Mouse (Mus musculus): ENCODE data around the gene Cln5.

Gene Cln5

GRCm38 (mm10) chr14:103069864-103070611 lies at the start of gene Cln5:
TSS of gene Cln5 (plus strand) at chr14:103070216.
- peak; percentile 90 to 94 for DNase-seq

DNA sequence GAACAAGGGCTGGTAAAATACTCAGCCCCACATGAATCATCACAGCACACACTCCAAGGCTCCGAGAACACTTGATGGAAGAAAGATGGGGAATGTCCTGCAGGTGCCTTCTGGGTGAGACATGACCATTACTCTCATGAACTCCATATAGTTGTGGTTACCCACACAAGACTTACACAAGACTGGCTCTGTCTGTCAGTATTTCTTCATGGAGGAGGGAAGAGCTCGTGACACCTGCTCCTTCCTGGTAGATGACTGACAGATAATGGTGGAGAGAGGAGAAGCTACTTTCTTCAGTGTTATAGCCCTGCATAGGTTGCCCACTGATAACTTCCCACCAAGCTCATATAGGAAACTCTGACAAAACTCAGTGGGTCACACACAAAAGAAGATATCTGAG lies 40.8 kb upstream of the Cln5 start:
- DNase-seq = no peak

GRCm38 (mm10) chr14:103033271-103033823 lies 36.7 kb upstream of the Cln5 start:
- peak in 1 of 2 experiments; percentile 37 for DNase-seq

DNA sequence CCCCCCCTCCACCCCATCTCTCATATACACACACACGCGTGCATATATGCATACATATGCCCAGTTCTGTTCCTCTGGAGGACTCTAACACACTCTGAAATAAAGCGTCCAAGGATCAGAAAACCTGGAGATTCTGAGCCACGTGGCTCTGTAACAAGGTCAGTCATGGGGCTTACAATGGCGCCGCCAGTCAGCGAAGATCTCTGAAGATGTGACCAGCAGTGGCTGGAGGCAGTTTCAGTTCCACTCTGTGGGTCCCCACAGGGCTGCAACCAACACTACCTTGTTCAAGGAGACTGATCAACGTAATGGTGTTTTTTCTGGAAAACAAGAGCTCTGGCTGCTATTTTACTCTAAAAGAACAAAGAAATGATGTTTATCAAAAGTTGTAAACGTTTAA lies 35.9 kb upstream of the Cln5 start:
- DNase-seq = no peak

DNA sequence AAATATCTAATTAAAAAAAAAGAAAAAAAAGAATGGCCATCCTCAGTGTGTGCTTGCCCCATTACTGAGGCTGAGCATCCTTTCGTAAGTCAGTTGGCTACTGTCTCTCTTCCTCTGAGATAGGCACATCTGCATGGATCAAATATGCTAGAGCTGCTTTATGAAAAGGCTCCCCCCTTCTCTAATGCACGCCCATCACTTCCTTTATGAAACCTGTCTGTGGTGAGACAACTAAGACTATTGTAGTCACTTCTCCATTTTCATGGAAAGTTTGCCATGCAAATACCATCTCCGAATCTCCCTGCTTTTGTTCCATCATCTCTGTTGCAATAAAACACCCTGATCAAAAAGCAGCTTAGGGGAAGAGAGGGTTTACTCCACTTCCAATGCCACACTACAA lies 33.0 kb upstream of the Cln5 start:
- no peak for DNase-seq

DNA sequence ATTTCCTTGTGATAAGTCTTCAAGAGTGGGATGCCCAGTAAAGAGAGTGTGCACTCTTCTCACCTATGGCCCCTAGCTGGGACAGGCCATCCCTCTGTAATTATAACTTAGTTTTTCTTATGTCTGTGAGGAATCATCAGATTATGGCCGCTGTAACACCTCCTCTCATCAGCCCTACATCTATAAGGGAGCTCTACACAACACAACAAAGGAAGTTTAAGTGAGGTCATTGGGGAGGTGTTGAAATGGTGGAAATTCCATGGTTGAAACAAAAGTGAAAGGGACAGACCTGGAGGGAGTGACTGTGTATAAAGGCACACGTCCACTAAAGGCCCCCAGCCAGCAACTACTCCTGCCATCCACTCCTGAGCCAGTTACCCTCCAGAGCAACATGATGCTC lies 23.3 kb upstream of the Cln5 start, which contains the start of gene Acod1:
Acod1 (plus strand) TSS at position 301 of the 400 bp plus-strand sequence.
- no peak for DNase-seq

- DNase-seq = no peak
Measured at GRCm38 (mm10) chr14:103048292-103049086, 21.5 kb upstream of the Cln5 start.

DNA sequence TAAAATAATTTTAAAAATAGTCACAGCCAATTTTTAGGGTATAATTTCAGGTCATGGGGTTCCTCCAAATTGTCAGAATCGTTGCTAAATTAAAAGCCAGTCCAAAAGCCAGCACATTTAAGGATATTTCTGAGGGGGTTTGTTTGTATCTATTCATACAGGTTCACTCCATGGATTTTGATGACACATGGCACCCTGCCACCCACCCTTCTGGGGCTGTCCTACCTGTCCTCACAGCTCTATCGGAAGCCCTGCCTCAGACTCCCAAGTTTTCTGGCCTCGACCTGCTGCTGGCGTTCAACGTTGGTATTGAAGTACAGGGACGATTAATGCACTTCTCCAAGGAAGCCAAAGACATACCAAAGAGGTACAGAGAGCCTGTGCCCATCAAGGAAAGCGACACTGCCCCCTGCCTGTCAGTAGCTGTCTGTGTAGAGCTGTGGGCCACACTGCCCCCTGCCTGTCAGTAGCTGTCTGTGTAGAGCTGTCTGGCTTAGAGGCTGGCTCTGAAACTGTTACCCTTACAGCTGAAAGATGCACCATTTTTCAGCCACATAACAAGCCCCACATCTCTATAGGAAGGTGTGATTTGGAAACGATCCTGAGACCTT lies 18.8 kb upstream of the Cln5 start:
- peak; percentile 81 to 87 for DNase-seq

DNA sequence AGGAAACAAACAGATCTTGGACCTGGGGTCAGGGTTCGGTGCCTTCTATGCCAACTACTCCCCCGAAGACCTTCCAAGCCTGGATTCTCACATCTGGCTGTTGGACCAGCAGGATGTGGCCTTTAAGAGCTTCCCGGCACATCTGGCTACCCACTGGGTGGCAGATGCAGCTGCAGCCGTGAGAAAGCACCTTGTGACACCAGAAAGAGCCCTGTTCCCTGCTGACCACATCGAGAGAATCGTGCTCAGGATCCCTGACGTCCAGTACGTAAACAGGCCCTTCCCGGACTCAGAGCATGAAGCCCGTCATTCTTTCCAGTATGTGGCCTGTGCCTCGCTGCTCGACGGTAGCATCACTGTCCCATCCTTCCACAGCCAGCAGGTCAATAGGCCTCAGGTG lies 15.3 kb upstream of the Cln5 start:
- DNase-seq = no peak

- no peak for DNase-seq
Measured at GRCm38 (mm10) chr14:103056601-103057000, 13.4 kb upstream of the Cln5 start.

- DNase-seq = no peak
Measured at GRCm38 (mm10) chr14:103058998-103059397, 11.0 kb upstream of the Cln5 start.

- DNase-seq = no peak
Measured at GRCm38 (mm10) chr14:103059495-103059894, 10.5 kb upstream of the Cln5 start.

- peak; percentile 78 to 82 for DNase-seq
Measured at GRCm38 (mm10) chr14:103065294-103066167, 4.5 kb upstream of the Cln5 start.

DNA sequence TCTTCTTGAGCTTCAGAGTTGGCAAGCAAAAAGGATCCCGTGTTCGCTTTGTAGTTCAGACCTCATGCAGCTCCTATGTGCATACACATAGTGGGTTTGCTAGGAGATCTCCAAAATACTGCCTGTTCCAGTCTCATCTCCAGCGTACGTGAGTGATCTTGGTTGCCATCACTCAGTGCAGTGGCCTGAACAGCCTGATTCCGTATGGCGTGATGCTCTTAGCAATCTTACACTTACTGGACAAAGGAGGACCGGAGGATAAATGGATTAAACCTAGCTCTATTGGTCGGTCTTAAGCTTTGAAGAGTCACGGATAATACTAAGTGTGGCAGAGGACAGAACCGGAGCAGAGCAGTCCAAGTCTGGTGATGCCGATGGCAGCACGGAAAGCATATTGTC lies 552 bp upstream of the Cln5 start:
- DNase-seq = no peak

- DNase-seq = peak in 1 of 2 experiments; percentile 24
Measured at GRCm38 (mm10) chr14:103070790-103071189, 774 bp downstream of the Cln5 start.

GRCm38 (mm10) chr14:103071471-103071870 lies 1.5 kb downstream of the Cln5 start:
- no peak for DNase-seq

DNA sequence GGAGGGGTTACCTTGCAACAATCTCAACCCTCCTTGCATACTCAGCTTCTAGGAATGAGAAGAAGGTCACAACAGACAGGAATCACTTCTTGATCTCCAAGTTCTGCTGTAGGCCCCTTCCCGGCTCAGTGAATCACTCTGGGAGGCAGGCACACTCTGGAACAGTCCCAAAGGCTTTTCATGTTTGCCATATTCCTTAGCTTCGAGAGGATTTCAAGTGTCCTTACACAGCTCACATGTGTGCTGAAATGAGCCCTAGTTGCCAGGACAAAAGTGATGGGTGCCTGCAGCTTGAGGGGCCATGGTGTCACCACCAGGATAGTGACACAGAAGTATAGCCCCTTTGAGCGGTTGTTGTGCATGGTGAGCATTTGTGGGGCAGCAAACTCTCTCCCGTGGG lies 2.7 kb downstream of the Cln5 start:
- DNase-seq = no peak

DNA sequence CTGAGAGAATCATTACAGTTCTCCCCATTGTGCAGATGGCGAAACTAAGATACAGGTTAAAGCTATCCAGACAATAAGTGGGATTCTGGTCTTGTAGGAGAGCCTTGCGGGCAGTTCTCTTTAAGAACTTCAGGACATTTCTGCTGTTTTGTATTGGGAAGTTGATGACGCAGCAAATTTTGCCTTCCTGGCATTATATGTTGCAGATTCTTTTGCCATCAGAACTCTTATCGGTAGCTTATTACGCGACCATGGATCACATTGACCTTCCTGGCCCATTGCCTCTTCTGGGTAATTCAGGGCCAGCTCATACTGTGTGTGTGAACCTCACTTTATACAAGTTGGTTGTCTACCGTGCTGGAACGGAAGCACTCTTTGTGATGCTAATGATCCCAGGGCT lies 3.8 kb downstream of the Cln5 start:
- no peak for DNase-seq

- no peak for DNase-seq
Measured at GRCm38 (mm10) chr14:103075166-103075565, 5.2 kb downstream of the Cln5 start.

- DNase-seq = no peak
Measured at GRCm38 (mm10) chr14:103077272-103078005, 7.4 kb downstream of the Cln5 start.
